Mouse (Mus musculus): ENCODE measurements around the gene Prr9. TPM values are rescaled to one million over a fixed set of nuclear protein-coding genes. Genes with fewer than 3 reads are reported as not detected.

Gene Prr9
- total and polyA plus RNA-seq, 3 experiments, result not detected

Other genes with a start within 250 kb of the Prr9 start
- not detected in 2 replicates for gene Pglyrp3, start 109.4 kb downstream of the Prr9 start, total RNA-seq (2012; rRNA removed)
- not detected in 2 replicates for gene Pglyrp3, start 109.4 kb downstream of the Prr9 start, total RNA-seq (2014; rRNA removed)
- not detected in 2 replicates for gene Pglyrp3, start 109.4 kb downstream of the Prr9 start, polyA plus RNA-seq (2012; ENCODE audit: insufficient read length, low read depth)
- gene Lor, start 40.8 kb downstream of the Prr9 start, total RNA-seq (2012; rRNA removed), result not detected in 2 replicates
- gene Lor, start 40.8 kb downstream of the Prr9 start, total RNA-seq (2014; rRNA removed), result not detected in 2 replicates
- gene Lor, start 40.8 kb downstream of the Prr9 start, polyA plus RNA-seq (2012; ENCODE audit: insufficient read length, low read depth), result not detected in 2 replicates
- not detected in 2 replicates for gene Lelp1, start 18.8 kb upstream of the Prr9 start, total RNA-seq (2012; rRNA removed)
- gene Lelp1, start 18.8 kb upstream of the Prr9 start, total RNA-seq (2014; rRNA removed), result not detected in 2 replicates
- gene Lelp1, start 18.8 kb upstream of the Prr9 start, polyA plus RNA-seq (2012; ENCODE audit: insufficient read length, low read depth), result not detected in 2 replicates
- not detected in 2 replicates for gene Sprr2a1, start 91.9 kb upstream of the Prr9 start, total RNA-seq (2012; rRNA removed)
- gene Sprr2a1, start 91.9 kb upstream of the Prr9 start, total RNA-seq (2014; rRNA removed), result not detected in 2 replicates
- gene Sprr2a1, start 91.9 kb upstream of the Prr9 start, polyA plus RNA-seq (2012; ENCODE audit: insufficient read length, low read depth), result not detected in 2 replicates
- gene Sprr2a2, start 92.0 kb upstream of the Prr9 start, total RNA-seq (2012; rRNA removed), result not detected in 2 replicates
- not detected in 2 replicates for gene Sprr2a2, start 92.0 kb upstream of the Prr9 start, total RNA-seq (2014; rRNA removed)
- not detected in 2 replicates for gene Sprr2a2, start 92.0 kb upstream of the Prr9 start, polyA plus RNA-seq (2012; ENCODE audit: insufficient read length, low read depth)
- gene Sprr2a3, start 161.5 kb upstream of the Prr9 start, total RNA-seq (2012; rRNA removed), result not detected in 2 replicates
- not detected in 2 replicates for gene Sprr2a3, start 161.5 kb upstream of the Prr9 start, total RNA-seq (2014; rRNA removed)
- not detected in 2 replicates for gene Sprr2a3, start 161.5 kb upstream of the Prr9 start, polyA plus RNA-seq (2012; ENCODE audit: insufficient read length, low read depth)
- not detected in 2 replicates for gene Sprr2b, start 192.7 kb upstream of the Prr9 start, total RNA-seq (2012; rRNA removed)
- gene Sprr2b, start 192.7 kb upstream of the Prr9 start, total RNA-seq (2014; rRNA removed), result not detected in 2 replicates
- not detected in 2 replicates for gene Sprr2b, start 192.7 kb upstream of the Prr9 start, polyA plus RNA-seq (2012; ENCODE audit: insufficient read length, low read depth)
- not detected in 2 replicates for gene Sprr2d, start 215.2 kb upstream of the Prr9 start, total RNA-seq (2012; rRNA removed)
- not detected in 2 replicates for gene Sprr2d, start 215.2 kb upstream of the Prr9 start, total RNA-seq (2014; rRNA removed)
- not detected in 2 replicates for gene Sprr2d, start 215.2 kb upstream of the Prr9 start, polyA plus RNA-seq (2012; ENCODE audit: insufficient read length, low read depth)
- gene Sprr2e, start 228.2 kb upstream of the Prr9 start, total RNA-seq (2012; rRNA removed), result not detected in 2 replicates
- gene Sprr2e, start 228.2 kb upstream of the Prr9 start, total RNA-seq (2014; rRNA removed), result not detected in 2 replicates
- not detected in 2 replicates for gene Sprr2e, start 228.2 kb upstream of the Prr9 start, polyA plus RNA-seq (2012; ENCODE audit: insufficient read length, low read depth)
- not detected in 2 replicates for gene Sprr2f, start 241.2 kb upstream of the Prr9 start, total RNA-seq (2012; rRNA removed)
- gene Sprr2f, start 241.2 kb upstream of the Prr9 start, total RNA-seq (2014; rRNA removed), result not detected in 2 replicates
- not detected in 2 replicates for gene Sprr2f, start 241.2 kb upstream of the Prr9 start, polyA plus RNA-seq (2012; ENCODE audit: insufficient read length, low read depth)